Mouse (Mus musculus) layer of hippocampus, postnatal 10 days (tissue): ENCODE data around the gene Wdr91. TPM values are rescaled to one million over a fixed set of nuclear protein-coding genes. Genes with fewer than 3 reads are reported as not detected.
A peak's percentile ranks its signal among the peaks of the same experiment; 100 is the strongest.

Source experiments
- DNase-seq, 2 experiments: peaks; one replicate each; pipeline ENCODE4 v3.0.0; 2021; ENCODE audit warnings: low spot score in 2 of 2
- long read RNA-seq: library from polyadenylated mRNA; stranded (forward); transcript quantifications from one replicate; pipeline ENCODE4 v2.0.0, GENCODE M21; 2023
- total RNA-seq, 2 experiments: library from RNA; stranded (reverse); gene quantifications; 2 replicates each; pipeline ENCODE4 v1.2.3; 2021

The Wdr91 gene
- total RNA-seq, result 10 to 100 TPM; 32.6 to 34.9 TPM
- long read RNA-seq, transcript Wdr91-201 (15 exons, 2,682 nt), result major isoform, 11 of 18 reads
- long read RNA-seq, partial matches to known transcripts, result 1 of 18 reads
- long read RNA-seq, other reads (novel, unspliced or antisense), result 5 of 18 reads

DNA sequence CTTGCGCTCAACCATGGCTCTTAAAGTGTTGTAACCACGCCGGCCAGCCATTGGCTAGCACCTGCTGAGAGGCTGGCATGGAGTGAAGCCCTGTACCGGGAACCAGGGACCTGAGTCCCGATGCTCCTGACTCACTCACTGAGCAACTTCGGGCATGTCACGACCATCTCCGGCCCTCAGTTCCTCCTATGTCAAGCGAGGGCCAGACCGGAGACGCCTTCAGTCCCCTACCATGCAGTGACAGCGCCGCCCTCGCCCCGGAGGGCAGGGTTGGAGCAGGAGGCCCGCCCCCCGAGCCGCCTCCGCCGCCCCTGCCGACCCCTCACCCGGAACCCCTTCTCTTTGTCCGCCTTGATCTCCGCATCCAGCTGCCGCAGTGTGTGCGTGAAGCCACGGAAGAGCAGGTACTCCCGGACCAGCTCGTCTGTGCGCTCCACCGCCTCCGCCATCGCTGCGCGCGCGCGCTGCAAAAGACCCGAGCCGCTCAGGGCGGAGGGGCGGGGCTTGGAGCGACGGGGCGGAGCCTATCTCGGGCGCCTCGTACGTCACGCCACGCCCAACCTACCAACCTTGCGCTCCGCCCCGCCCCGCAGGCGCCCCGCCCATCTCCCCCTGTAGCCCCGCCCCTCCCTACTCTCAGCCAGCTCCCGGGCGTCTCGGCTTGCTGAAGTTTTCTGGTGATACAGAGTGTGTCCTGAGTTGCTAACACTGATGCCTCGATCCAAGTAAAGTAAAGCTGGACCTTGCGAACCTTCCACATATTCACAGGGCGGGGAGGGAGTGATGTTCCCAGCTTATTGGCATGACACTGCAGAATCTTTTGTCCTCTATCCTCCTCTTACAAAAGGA lies at the start of gene Wdr91:
Gene Wdr91 (minus strand): TSS at position 506 of the 849 bp plus-strand sequence.
- DNase-seq, result peak; percentile 93 to 96

DNA sequence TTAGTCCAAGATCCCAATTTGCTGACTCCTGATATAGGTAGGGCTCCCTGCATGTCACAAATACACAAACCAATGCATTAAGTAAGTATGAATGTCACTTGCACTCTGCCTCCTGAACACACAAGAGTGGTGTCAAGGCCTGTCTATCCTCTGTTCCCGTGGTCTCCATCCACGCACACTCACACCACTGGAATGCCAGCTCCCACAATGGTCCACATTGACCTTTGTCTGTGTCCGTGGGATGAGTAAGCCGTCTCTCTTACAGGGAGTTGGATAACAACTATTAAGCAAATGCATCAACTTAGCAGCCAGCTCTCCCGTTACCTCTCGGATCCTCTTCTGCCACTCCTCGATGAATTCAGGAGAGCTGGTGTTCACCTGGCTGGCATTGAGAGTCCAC lies 48.5 kb upstream of the Wdr91 start:
- no peak for DNase-seq

DNA sequence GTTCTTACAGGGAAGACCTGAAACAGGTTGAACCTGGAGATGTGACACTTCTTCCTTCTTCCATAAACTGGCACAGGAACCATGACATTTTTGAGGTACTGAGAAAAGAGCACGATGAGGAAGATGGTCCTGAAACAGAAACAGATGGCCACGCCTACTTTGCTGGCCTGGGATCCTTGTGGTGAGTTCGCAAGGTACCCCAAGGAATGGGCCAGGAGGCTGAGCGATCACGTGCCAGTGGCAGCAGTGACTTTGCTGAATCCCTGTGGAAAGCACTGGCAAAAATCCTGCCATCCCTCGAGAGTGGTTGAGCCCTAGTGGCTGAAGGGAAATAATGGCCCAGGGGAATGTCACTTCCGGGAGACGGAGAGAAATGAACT lies 45.2 kb upstream of the Wdr91 start:
- DNase-seq, result no peak

DNA sequence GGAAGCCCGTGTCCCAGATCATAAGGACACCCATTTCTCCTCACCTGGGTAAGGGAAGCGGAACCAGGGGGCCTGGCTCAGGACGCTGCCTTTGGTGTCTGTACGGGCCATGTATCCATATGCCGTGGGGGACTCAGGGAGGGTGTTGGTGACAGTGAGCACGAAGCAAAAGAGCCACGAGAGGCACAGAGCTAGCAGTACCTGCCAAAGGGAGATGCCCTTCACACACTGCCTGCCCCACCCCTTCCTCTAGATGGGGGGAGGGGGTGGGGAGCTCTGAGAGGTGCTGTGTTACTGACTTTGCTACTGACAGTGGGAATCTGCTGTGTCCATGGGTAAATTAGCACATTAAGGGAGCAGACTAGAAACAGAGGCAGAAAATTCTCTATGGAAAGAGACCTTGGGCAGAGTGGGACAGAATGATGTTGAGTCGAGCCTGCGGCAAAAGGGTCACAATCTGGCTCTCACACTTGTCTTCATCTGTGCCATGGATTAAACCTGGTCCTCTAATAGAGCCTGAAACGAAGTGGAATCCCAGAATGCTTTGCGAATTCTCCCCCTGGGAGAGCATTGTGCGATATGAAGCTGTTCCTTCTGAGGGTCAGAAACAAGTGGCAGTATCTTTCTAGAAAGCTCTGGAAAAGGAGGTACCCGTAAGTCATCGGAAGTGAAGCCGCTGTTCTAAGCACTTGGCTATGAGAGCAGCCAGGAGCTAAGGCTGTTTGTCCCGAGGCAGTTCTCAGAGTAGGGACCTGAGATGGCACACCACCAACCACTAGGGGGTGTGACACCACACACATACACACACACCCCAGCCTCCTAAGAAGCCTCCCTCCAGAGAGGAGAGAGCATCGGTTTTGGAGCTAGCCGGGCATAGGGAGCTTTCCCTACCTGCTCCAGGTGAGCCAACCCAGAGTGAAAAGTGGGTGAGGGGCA lies 44.5 kb upstream of the Wdr91 start:
- peak in 1 of 2 experiments; percentile 24 for DNase-seq

DNA sequence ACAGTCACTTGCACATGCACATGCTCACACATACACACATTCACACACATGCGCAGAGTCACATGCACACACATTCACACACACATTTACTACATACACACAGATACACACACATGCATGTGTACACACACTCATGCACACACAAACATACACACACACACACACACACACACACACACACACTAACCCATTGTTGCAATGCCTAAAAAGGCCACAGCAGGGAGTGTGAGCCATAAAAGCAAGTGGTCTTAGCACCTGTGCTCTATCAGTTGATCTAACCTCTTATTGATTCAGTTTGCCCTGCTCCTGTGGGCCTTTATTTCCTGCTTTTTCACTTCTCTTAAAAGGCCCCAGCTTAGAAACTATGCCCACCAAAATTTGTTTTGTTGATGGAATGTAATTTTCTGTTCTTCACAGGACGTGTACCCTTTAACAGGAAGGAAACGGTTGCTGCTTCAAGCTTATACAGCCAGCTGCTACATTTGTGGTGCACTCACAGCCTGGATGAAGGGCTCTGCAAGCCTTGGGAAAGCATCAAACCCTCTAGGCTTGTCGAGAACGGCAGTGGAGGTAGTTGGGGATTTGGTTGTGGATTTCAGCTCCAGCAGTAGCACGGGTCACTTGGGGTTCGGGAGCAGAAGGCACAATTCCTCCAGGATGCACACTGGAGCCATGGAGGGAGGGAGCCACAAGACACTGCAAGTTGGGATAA lies 41.4 kb upstream of the Wdr91 start:
- DNase-seq, result no peak

DNA sequence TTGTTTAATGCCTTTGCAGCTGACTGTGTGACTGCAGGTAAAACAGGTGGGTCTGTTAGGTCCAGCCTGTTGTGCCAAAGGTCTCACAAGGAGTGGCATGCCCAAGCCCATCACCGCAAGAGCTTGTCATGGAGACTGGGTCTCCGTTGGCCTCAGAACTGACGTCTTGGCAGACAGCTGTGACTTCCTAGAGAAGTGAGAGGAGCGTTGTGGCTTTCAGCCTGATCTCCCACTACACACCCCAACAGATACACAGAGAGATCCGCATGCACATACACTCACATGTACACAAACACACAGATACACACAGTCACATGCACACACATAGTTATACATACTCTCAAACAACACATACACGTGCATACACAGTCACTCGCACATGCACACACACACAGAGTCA lies 40.8 kb upstream of the Wdr91 start:
- DNase-seq, result no peak

DNA sequence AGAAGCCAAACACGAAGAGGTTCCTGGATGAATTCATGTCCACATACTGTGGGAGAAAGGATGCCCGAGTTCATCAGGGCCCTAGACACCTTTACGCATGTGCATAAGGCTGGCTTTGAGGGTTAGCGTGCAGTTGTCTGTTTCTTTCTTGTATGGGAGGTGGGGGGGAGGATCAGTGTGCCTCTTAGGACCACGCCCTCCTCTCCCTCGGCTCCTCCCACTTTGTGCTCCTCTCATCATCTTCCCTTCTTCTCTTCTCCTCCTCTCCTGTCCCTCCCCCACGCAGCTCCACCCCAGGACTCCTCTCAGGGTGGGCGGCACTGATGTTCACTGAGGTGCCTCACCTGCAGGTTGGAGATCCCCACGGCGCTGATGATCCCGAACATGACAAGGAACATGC lies 37.8 kb upstream of the Wdr91 start:
- peak; percentile 12 to 16 for DNase-seq

DNA sequence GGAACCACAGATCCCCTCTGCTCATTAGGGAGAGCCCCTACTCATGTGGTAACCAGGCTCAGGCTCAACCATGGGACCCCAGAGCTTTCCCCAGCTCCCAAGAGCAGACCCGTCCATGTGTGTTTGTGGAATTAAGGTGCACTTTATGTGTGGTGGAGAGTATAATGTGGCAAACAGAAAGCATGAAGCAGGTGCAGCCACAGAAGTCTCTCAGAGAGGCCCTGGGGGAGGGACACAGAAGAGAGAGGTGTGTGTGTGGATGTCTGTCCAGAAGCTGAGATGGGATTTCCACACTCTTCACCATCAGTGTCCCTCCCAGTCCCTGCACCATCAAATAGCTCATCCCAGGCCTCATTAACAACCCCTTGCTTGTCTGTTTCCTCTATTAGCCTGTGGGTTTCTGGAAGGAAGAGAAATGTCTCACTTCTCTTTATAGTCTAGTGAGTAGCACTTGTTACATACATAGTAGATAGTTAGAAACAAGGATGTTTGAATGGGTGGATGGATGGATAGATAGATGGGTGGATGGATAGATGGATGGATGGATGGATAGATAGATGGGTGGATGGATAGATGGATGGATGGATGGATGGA lies 35.9 kb upstream of the Wdr91 start:
- no peak for DNase-seq

DNA sequence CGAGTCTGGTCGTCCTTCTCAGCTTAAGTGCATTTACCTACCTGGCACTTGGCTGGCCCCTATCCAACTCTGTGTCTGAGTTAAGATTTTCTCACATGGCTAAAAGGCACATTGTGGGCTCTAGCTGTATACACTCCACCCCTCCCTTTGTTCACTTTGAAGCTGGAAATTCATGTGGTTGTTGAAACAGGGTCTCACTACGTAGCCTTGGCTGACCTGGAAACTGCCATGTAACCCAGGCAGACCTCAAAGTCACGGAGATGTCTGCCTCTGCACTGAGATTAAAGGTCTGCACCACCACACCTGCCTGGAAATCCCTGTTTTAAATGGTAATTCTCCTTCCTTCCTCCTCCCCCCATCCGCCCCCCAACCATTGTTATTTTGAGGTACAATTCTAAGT lies 32.8 kb upstream of the Wdr91 start:
- no peak for DNase-seq

DNA sequence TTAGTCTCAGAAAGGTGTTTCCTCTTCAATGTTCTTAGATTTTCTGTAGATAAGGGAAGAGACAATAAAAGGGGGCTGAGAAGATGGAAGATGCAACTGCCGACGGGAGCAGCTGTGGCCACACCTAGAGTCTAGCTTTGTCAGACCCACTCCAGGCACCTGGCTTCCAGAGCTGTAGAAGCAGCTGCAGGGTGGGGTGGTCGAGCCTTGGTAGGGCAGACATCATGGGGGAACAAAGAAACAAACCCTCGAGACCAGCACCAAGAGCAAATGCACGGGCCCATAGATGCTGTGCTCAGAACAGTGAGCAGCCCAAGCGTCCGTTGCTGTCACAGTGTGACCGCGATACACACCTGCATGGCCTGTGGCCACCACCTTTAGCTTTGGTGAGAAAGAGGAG lies 31.8 kb upstream of the Wdr91 start:
- no peak for DNase-seq

DNA sequence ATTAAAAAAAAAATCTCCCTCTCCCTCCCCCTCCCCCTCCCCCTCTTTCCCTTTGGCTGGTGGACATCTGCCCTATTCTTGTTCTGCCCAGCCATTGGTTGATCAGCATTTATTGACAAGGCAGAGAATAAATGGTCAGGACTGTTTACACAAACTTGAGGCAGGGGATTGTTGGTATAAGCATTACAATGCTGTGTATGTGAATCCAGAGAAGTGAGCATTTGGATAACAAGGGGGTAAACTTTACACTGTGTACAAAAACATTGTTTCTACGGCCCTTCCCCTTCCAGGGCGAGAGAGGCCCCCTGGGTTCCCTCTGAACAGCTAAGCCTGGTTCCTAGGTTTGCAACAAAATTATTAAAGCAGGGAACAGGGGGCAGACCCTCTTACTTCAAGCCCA lies 30.8 kb upstream of the Wdr91 start:
- no peak for DNase-seq

DNA sequence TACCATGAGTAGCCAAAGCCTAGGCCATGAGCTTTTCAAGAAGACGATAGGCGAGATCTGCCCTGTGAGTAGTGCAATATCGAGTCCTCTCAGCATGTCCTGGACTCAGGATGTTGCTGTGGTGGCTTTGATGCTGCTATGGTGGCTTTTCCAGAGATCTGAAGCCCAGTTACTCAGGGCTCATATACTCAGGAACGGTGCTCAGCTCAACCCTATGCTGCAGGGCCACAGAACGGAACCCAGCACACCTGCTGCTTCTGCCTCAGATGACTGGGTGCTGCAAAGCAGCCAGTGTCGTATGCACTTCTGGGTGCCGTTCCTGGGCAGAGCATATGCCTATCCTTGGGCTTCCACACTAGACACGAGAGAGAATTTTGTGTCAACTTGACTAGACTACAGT lies 28.8 kb upstream of the Wdr91 start:
- DNase-seq, result no peak

DNA sequence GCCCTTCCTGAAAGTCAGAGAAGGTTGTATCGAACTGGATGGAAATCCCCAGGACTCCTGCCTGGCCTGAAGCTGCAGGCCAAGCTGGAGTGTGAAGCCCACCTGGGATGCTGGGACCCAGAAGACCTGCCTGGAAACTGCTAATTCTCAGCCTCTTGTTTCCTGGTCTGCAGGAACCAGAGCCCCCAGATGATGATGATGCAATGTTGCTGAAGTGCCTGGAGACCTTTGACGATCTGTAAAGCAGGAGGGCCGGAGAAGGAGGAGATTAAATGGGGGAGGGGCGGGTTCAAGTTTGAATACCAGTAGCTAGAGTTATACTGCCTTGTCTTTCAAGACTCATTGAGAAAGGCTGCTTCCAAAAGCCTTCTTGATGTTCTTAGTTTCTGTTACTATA lies 28.3 kb upstream of the Wdr91 start:
- DNase-seq, result no peak

DNA sequence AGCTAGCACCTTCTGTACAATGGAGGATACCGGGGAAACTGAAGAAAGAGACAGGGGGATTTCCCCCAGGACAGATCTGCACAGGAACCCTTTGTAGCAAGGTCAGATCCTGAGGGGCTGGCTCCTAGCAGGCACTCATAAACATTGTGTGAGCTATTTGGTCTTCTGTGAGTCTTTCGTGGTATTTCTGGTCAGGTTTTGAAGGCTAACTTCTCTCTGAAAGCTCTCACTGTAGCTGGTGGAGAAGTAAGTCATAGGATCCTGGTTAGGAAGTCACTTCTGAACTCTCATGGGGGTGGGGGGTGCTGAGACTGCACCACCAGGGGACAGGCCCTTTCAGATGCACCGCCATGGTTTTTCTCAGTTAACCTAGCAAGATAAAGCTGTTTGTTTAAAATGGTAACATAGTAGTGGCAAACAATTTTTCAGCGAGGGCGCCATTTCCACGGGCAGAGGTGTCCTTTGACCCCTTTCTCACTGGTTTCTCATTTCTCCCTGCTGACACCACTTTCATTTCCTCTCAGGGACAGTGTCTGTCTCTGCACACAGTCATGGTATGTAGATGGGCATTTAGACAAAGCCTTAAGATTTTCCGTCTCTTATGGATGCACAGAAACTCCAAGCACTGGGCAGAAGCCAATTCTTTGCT lies 27.7 kb upstream of the Wdr91 start:
- DNase-seq, result no peak

DNA sequence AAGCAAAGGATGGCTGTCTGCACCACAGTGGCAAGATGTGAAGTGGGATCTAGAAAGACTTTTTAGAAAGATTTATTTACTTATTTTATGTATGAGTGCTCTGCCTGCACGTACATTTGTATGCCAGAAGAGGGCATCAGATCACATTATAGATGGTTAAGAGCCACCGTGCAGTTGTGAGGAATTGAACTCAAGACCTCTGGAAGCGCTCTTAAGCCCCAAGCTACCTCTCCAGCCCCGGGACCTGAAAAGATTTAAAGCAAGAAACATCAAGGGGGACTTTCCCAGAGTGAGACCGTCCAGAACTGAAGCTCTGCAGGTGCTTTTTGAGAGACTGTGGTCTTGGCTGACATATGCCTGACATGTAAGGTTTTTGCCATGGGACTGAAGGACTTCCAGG lies 26.1 kb upstream of the Wdr91 start:
- DNase-seq, result no peak

DNA sequence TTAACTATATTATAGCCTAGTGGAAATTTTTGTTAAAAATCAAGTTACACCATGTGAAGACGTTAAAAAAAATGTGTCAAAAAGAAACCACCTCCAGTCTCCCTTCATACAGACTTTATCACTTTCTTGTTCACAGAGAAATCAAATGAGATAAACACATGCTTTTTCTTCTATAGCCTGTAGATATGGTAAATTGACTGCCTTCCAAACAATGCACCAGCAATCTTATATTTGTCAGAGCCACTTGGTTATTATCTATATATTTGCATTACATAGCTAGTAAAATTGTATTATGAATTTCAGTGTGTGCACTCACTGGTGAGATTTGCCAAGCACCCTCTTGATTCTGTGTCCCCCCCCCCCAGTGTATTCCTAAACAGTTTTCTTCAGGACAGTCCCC lies 22.0 kb upstream of the Wdr91 start:
- DNase-seq, result no peak

DNA sequence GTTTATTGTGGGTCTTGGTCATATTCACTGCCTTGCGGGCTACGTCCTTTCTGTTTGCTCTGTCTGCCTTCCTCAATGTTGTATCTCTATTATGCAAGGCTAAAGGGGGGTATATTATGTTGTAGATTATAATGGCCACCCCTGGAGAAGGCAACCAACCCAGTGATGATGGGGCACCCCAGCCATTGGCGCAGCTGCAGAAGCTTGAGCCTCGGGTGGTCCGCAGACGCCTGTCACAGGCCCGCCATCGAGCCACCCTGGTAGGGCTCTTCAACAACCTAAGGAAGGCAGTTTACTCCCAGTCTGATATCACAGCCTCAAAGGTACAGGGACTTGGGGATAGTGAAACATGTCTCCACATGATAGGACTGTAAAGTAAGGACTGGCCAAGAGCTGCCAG lies 16.9 kb upstream of the Wdr91 start:
- no peak for DNase-seq

DNA sequence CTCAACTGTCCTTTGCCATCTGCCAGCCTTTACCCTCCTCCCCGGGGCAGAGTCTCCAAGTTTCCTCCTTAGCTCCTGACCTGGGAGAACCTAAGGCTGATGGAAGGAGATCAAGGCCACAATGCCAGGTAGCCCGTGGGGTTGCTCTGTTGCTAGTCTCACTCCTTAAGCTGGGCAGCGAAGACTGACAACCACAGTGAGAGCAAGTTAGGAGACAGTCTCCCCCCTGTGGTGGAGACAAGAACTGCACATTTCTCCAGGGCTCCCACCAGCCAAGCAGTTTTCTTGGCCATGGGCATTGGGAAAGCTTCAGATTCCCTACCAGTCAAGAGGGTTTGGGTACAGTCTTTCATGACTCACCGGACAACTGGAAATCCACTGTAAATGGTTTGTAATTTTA lies 16.5 kb upstream of the Wdr91 start:
- DNase-seq, result peak; percentile 79 to 80

DNA sequence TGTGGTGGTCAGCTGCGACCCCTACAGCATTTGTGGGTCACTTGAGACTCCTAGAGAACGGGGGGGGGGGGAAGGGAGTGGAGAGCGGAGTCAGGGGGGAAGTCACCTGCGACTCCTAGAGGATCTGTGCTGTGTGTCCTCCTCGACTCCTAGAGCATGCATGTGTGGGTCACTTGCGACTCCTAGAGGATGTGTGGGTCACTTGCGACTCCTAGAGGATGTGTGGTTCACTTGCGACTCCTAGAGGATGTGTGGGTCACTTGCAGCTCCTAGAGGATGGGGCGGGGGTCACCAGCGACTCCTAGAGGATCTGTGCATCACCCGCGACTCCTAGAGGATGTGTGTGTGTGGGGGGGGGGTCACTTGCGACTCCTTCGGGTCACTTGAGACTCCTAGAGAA lies 11.3 kb upstream of the Wdr91 start:
- peak in 1 of 2 experiments; percentile 22 for DNase-seq

DNA sequence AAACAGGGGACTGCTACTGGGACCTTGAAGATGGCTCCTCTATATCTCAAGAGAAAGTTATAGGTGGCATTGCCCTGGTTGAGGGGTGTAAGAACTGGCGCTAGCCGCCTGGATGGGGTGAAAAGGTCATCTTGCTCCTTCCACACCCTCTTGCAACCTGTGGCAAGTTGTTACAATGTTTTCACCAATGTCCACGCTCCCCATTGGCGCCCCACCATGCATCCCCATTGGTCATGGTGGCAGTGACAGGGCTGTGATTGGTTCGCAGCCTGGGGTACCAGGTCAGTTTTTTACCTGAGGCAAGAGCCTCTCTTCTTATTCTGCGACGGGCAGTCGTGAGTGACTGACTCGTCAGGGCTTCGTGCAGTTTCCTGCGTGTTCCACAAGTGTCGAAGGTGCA lies 10.0 kb upstream of the Wdr91 start:
- DNase-seq, result no peak

DNA sequence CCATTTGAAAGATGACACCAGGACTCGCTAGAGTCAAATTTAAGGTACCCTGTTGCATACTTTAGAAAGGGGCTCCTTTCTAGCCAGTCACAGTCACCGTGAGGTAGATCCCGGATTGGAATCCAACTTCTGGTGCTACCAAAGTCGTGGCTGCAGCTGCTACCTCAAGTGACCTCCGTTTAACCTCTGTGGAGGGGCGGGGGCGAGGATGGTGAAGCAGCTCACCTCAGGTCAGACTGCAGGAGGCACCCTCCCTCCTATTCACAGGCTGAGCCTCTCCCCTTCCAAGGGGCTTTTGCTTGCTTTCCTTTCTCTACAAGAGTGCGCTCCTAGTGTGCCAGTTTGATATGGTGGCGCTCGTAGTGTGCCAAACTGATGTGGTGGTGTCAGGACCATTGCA lies 9.3 kb upstream of the Wdr91 start, which contains the start of gene Stra8:
Gene Stra8 (plus strand): TSS at position 208 of the 400 bp plus-strand sequence.
- no peak for DNase-seq
